Mouse (Mus musculus) heart, embryonic 13.5 days (tissue): ENCODE data around the gene Lmntd1. TPM values are rescaled to one million over a fixed set of nuclear protein-coding genes. Genes with fewer than 3 reads are reported as not detected.

Experiments used
- ATAC-seq: fragments of 200-750 bp; cut with Nextera tagmentation; 2 replicates; pipeline ENCODE4 v1.8.0; 2017; ENCODE audit warnings: moderate TSS enrichment; ENCODE audit not compliant: insufficient number of reproducible peaks, low FRiP score, low TSS enrichment; ENCODE audit errors: extremely low read depth
- H3K27ac ChIP-seq: fragments of 300-500 bp; sonication (generic); replicated peaks from 2 replicates; pipeline ENCODE4 v1.5.1; 2015; ENCODE audit warnings: moderate library complexity, mild to moderate bottlenecking, inconsistent platforms
- H3K27me3 ChIP-seq: fragments of 300-500 bp; sonication (generic); replicated peaks from 2 replicates; pipeline ENCODE4 v1.6.1; 2015; ENCODE audit warnings: mild to moderate bottlenecking, inconsistent platforms
- H3K36me3 ChIP-seq: fragments of 300-500 bp; sonication (generic); 2 replicates; pipeline ENCODE4 v1.6.1; 2015; ENCODE audit warnings: mild to moderate bottlenecking, inconsistent platforms
- H3K4me1 ChIP-seq: fragments of 300-500 bp; sonication (generic); 2 replicates; pipeline ENCODE4 v1.6.1; 2015; ENCODE audit warnings: inconsistent platforms
- H3K4me2 ChIP-seq: fragments of 300-500 bp; sonication (generic); 2 replicates; pipeline ENCODE4 v1.6.1; 2015; ENCODE audit warnings: inconsistent platforms, mild to moderate bottlenecking, moderate library complexity
- H3K4me3 ChIP-seq: fragments of 300-500 bp; sonication (generic); 2 replicates; pipeline ENCODE4 v1.5.1; 2015; ENCODE audit warnings: moderate library complexity, mild to moderate bottlenecking, inconsistent platforms
- H3K9ac ChIP-seq: fragments of 300-500 bp; sonication (generic); 2 replicates; pipeline ENCODE4 v1.6.1; 2015; ENCODE audit warnings: inconsistent platforms, mild to moderate bottlenecking, moderate library complexity
- H3K9me3 ChIP-seq: fragments of 300-500 bp; sonication (generic); 2 replicates; pipeline ENCODE4 v1.6.1; 2016; ENCODE audit warnings: inconsistent platforms
- WGBS: fragments of 180-500 bp; shearing (Covaris S2); methylation state at CpG from one replicate; pipeline ENCODE4 v1.1.7; 2015; ENCODE audit warnings: mixed read lengths; 5-methylcytosine and 5-hydroxymethylcytosine counted together
- polyA plus RNA-seq: library from polyadenylated mRNA; unstranded; fragments of >200 nt; fragmentation: Nextera tagmentation; extraction: Ambion mirVana; gene quantifications from 2 replicates; pipeline ENCODE4 v1.2.1, GENCODE M21; 2015

Gene Lmntd1
- polyA plus RNA-seq, 1 experiment from 2014 or later: 10.1 TPM

DNA sequence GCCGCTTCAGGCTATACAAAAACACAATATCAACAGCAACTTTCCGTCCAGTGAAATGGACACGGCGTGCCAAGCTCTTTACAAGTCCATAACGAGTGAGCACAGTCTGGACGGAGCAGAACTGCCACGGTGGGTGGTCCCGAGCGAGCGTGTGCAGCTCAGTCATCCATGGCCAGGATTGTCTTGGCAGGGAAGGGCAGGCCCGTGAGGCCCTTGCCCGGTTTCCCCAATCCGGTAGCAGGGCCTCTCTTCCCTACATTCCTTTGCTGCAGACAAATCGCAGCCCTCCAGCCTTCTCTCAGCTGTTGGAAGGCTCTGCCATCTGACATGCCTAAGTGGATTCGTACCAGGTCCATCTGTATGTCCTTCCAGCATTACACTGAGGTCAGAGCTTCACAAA, 132.2 kb downstream of the Lmntd1 start:
- Histone ChIP-seq H3K9me3 (no peaks in the 10 kb centered on the region), H3K36me3 (no peaks in the 10 kb centered on the region), H3K9ac (peak overlapping the region; percentile 5; the same call in 1 of the 2 replicates), H3K4me3 (no peak overlapping the region), H3K27me3 (no peaks in the 10 kb centered on the region), H3K4me1 (peaks cover 54% of the 10 kb centered on the region), H3K27ac (peak overlapping the region; percentile 88), H3K4me2 (peak overlapping the region; percentile 16)
- 30% methylated on average over 15 of the region's 15 CpGs for WGBS
- no peak for ATAC-seq

GRCm38 (mm10) chr6:145478821-145479271, 135.3 kb downstream of the Lmntd1 start:
- Histone ChIP-seq H3K4me3 (no peak overlapping the region), H3K9me3 (no peaks in the 10 kb centered on the region), H3K4me1 (peaks cover 38% of the 10 kb centered on the region), H3K4me2 (no peak overlapping the region), H3K9ac (no peak overlapping the region), H3K27me3 (no peaks in the 10 kb centered on the region), H3K36me3 (no peaks in the 10 kb centered on the region), H3K27ac (no peak overlapping the region)
- WGBS: 56% methylated on average over 4 of the region's 4 CpGs
- no peak for ATAC-seq

- 56% methylated on average over 10 of the region's 10 CpGs for WGBS
- H3K27ac ChIP-seq: no peak overlapping the region
- no peaks in the 10 kb centered on the region for H3K27me3 ChIP-seq
- no peaks in the 10 kb centered on the region for H3K36me3 ChIP-seq
- H3K9ac ChIP-seq: no peak overlapping the region
- ATAC-seq: no peak
- no peak overlapping the region for H3K4me3 ChIP-seq
- H3K4me1 ChIP-seq: peaks cover 29% of the 10 kb centered on the region
- H3K4me2 ChIP-seq: no peak overlapping the region
- H3K9me3 ChIP-seq: no peaks in the 10 kb centered on the region
Observed at GRCm38 (mm10) chr6:145477367-145477905, 136.7 kb downstream of the Lmntd1 start.

DNA sequence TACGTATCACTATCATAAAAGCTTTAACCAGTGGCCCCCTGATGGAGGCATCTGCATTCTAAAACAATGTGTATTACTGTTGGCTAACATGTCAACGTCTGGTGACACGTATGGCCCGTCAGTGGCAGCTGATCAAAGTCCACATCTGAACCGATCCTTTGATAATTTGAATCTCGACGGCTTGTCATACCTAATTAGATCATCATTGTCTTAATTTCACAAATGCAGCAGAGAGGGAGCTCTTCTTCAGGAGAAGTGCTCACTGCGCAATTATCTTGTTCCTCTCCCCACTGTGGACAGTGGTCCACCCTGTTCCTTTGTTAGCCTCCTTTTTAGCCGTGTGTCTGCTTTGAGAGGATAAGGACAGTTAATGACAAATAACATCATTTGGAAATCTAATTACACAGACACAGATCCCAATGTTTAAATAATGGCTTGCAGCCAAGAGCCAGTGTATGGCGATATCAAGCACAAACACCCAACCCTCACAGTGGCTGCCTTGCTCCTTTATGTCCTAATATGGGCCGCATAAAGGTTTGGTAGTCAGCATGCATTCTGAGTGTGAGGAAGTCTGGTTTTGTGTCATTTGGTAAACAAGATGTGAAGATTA, 142.4 kb downstream of the Lmntd1 start:
- no peaks in the 10 kb centered on the region for H3K9me3 ChIP-seq
- WGBS: 73% methylated on average over 11 of the region's 11 CpGs
- H3K4me2 ChIP-seq: no peak overlapping the region
- no peak overlapping the region for H3K27ac ChIP-seq
- no peak overlapping the region for H3K4me3 ChIP-seq
- H3K27me3 ChIP-seq: no peaks in the 10 kb centered on the region
- ATAC-seq: no peak
- no peaks in the 10 kb centered on the region for H3K36me3 ChIP-seq
- H3K4me1 ChIP-seq: peaks cover 14% of the 10 kb centered on the region
- no peak overlapping the region for H3K9ac ChIP-seq

GRCm38 (mm10) chr6:145469260-145469943, 144.7 kb downstream of the Lmntd1 start:
- Histone ChIP-seq H3K4me1 (peaks cover 21% of the 10 kb centered on the region), H3K27me3 (no peaks in the 10 kb centered on the region), H3K4me2 (no peak overlapping the region), H3K4me3 (no peak overlapping the region), H3K27ac (no peak overlapping the region), H3K36me3 (no peaks in the 10 kb centered on the region), H3K9ac (no peak overlapping the region), H3K9me3 (no peaks in the 10 kb centered on the region)
- no peak for ATAC-seq
- WGBS: 69% methylated on average over 8 of the region's 8 CpGs

- H3K4me1 ChIP-seq: peaks cover 48% of the 10 kb centered on the region
- no peaks in the 10 kb centered on the region for H3K36me3 ChIP-seq
Observed at GRCm38 (mm10) chr6:145464027-145464426, 150.1 kb downstream of the Lmntd1 start.

DNA sequence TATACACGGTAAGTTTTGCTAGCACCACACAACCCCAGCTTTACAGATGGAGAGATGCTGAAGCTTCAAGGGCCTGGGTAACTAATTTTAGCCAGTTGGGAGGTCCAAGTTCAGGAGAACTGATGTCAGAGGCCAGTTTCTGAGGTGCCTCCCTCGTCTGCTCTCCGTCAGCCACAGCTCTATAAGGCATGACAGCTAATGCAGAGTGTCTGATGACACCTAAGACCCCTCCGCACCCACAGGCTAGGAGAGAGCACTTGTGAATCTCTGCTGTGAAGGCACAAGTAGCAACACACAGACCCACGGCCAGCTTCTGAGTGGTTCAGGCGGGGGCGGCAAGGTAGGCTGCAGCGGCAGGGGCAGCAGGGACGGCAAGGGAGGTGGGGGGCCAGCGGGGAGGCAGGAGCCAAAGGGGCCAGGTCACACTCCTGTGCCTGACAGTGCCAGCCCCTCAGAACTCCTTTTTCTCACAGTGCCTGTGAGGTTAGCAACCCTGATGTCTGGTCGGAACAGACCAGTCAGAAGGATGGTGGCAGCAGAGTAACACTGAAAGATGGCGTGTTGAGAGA, 151.4 kb downstream of the Lmntd1 start:
- H3K36me3 ChIP-seq: no peaks in the 10 kb centered on the region
- H3K4me2 ChIP-seq: peak overlapping the region; percentile 59
- peaks cover 54% of the 10 kb centered on the region for H3K4me1 ChIP-seq
- no peaks in the 10 kb centered on the region for H3K9me3 ChIP-seq
- H3K27me3 ChIP-seq: no peaks in the 10 kb centered on the region
- WGBS: 33% methylated on average over 12 of the region's 12 CpGs
- H3K4me3 ChIP-seq: peak overlapping the region; percentile 35
- peak overlapping the region; percentile 65 for H3K9ac ChIP-seq
- peak overlapping the region; percentile 94 for H3K27ac ChIP-seq
- peak; percentile 76; the same call in 1 of the 2 replicates for ATAC-seq

More at GRCm38 (mm10) chr6:145464027-145464426, 150.1 kb downstream of the Lmntd1 start:
- Histone ChIP-seq H3K27me3 (no peaks in the 10 kb centered on the region), H3K9ac (no peak overlapping the region; the same call in 1 of the 2 replicates), H3K4me3 (no peak overlapping the region), H3K4me2 (peak overlapping the region; percentile 59; the same call in 1 of the 2 replicates), H3K9me3 (no peaks in the 10 kb centered on the region), H3K27ac (peak overlapping the region; percentile 94)
- WGBS: 74% methylated on average over 4 of the region's 4 CpGs
- no peak for ATAC-seq

DNA sequence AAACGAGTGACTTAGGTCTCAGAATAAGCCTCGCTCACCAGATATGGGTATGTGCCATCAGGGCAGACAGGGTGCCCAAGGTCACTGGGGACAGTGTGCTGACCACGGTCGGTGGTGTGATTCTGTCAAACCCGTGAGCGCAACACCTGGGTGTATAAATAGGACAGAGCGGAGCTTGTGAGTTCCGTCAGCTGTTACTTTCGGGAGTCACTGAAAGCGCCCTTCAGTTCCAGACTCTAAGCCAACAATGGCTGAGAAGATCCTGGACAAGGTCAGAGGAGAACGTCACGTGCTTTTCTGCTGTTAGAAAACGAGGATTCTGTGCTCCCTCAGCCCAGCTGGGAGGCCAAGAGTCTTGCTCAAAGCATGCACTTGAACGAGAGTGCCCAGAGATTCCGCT, 157.1 kb downstream of the Lmntd1 start:
- H3K27me3 ChIP-seq: 0 out of 2 replicates have a peak, but pooled peaks cover 4% of the 10 kb centered on the region
- 41% methylated on average over 15 of the region's 15 CpGs for WGBS
- no peak overlapping the region for H3K9ac ChIP-seq
- H3K9me3 ChIP-seq: no peaks in the 10 kb centered on the region
- H3K27ac ChIP-seq: peak overlapping the region; percentile 87
- H3K4me2 ChIP-seq: no peak overlapping the region
- ATAC-seq: peak; percentile 61; the same call in 1 of the 2 replicates
- no peak overlapping the region for H3K4me3 ChIP-seq
- no peaks in the 10 kb centered on the region for H3K36me3 ChIP-seq
- H3K4me1 ChIP-seq: peaks cover 39% of the 10 kb centered on the region

DNA sequence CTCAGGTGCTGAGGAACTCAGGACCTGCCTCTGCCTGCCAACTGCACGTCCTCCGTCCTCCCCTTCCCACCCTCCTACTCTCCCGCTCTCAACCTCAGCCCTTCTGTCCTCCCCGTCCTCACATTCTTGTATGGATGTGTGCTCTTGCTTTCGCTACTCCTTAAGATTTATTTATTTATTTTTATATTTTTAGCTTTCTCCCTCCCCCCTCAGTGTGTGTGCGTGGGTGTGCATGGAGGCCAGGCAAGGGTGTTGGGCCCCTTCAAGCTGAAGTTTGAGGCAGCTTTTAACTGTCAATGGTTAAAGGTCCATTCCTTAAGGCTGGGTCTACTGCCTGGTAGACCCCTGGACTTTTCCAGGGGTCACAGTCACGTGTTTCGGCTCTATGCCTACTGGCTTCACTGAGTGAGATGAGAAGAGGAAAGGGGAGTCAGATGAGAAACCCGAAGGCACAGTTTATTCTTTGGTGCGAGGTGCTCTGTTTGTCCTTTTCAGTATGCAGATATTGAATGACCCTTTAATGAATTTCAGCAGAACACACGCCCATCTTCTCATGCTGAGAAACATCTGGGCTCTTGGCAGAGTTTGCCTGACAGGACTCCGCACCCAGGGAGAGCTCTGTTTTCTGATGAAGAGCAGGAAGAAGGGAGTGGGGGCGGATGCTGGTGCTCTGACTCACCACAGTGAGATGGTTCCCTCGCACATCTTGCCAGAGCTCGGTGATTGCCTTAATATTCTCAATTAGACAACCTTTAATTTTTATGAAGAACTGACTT, 163.3 kb downstream of the Lmntd1 start:
- Histone ChIP-seq H3K36me3 (no peaks in the 10 kb centered on the region), H3K27me3 (0 out of 2 replicates have a peak, but pooled peaks cover 4% of the 10 kb centered on the region), H3K9me3 (peaks cover 6% of the 10 kb centered on the region; the same call in 1 of the 2 replicates), H3K4me1 (peaks cover 50% of the 10 kb centered on the region), H3K9ac (peak overlapping the region; percentile 54), H3K27ac (peak overlapping the region; percentile 74), H3K4me3 (peak overlapping the region; percentile 30), H3K4me2 (peak overlapping the region; percentile 46)
- 45% methylated on average over 15 of the region's 15 CpGs for WGBS
- ATAC-seq: no peak

- H3K27ac ChIP-seq: no peak overlapping the region
- peaks cover 69% of the 10 kb centered on the region for H3K4me1 ChIP-seq
- H3K4me2 ChIP-seq: no peak overlapping the region
- no peak overlapping the region for H3K9ac ChIP-seq
- WGBS: 33% methylated on average over 2 of the region's 2 CpGs
- no peaks in the 10 kb centered on the region for H3K36me3 ChIP-seq
- ATAC-seq: no peak
- H3K9me3 ChIP-seq: peaks cover 6% of the 10 kb centered on the region; the same call in 1 of the 2 replicates
- H3K27me3 ChIP-seq: no peaks in the 10 kb centered on the region
- H3K4me3 ChIP-seq: no peak overlapping the region
Observed at GRCm38 (mm10) chr6:145448361-145448760, 165.8 kb downstream of the Lmntd1 start.
